Mouse (Mus musculus) brain, embryonic 14.5 days (tissue): Measurements from ENCODE around the gene Jarid2. TPM values are rescaled to one million over a fixed set of nuclear protein-coding genes. Genes with fewer than 3 reads are reported as not detected.
A peak's percentile ranks its signal among the peaks of the same experiment; 100 is the strongest.

Experiments used
- DNase-seq: peaks from one replicate; pipeline ENCODE4 v3.0.0-alpha.2; 2011; ENCODE audit warnings: low read depth
- CTCF ChIP-seq: fragments of 200-500 bp; IDR thresholded peaks from 2 replicates; pipeline ENCODE4 v1.5.1; 2012; ENCODE audit warnings: inconsistent platforms, mild to moderate bottlenecking, moderate library complexity, borderline replicate concordance; ENCODE audit not compliant: insufficient read depth, insufficient read length; ENCODE audit errors: extremely low read depth
- POLR2A ChIP-seq: fragments of 200-500 bp; IDR thresholded peaks from 2 replicates; pipeline ENCODE4 v1.6.1; 2012; ENCODE audit warnings: mild to moderate bottlenecking, inconsistent platforms, borderline replicate concordance; ENCODE audit not compliant: poor library complexity, insufficient read depth, insufficient read length, severe bottlenecking; ENCODE audit errors: extremely low read depth
- polyA plus RNA-seq: library from polyadenylated mRNA; depleted of rRNA; stranded (reverse); fragments of >200 nt; gene quantifications from 2 replicates; pipeline ENCODE4 v1.2.3, GENCODE M21; 2012

Gene Jarid2
- polyA plus RNA-seq, 1 experiment: 52.9 TPM

GRCm38 (mm10) chr13:44792361-44792892 is 63.2 kb downstream of the Jarid2 start:
- no peak for TF ChIP-seq CTCF
- TF ChIP-seq POLR2A: no peak
- peak; percentile 62 for DNase-seq

- peak; percentile 91 for DNase-seq
- TF ChIP-seq CTCF: no peak
- TF ChIP-seq POLR2A: no peak
Measured at GRCm38 (mm10) chr13:44795891-44796290, 66.6 kb downstream of the Jarid2 start.

- no peak for DNase-seq
- TF ChIP-seq CTCF: no peak
- no peak for TF ChIP-seq POLR2A
Measured at GRCm38 (mm10) chr13:44796775-44797174, 67.5 kb downstream of the Jarid2 start.

- TF ChIP-seq CTCF (no peak), POLR2A (no peak)
- DNase-seq: peak; percentile 23
Measured at GRCm38 (mm10) chr13:44798280-44798679, 69.0 kb downstream of the Jarid2 start.

GRCm38 (mm10) chr13:44799166-44799565 is 69.9 kb downstream of the Jarid2 start:
- TF ChIP-seq CTCF: no peak
- TF ChIP-seq POLR2A: no peak
- no peak for DNase-seq

GRCm38 (mm10) chr13:44800059-44800458 is 70.8 kb downstream of the Jarid2 start:
- no peak for TF ChIP-seq POLR2A
- no peak for TF ChIP-seq CTCF
- no peak for DNase-seq

GRCm38 (mm10) chr13:44804876-44805275 is 75.6 kb downstream of the Jarid2 start:
- TF ChIP-seq POLR2A: no peak
- TF ChIP-seq CTCF: peak; percentile 65; the same call in 1 of the 2 replicates
- peak; percentile 73 for DNase-seq

GRCm38 (mm10) chr13:44808307-44808706 is 79.0 kb downstream of the Jarid2 start:
- no peak for TF ChIP-seq POLR2A
- TF ChIP-seq CTCF: no peak
- DNase-seq: no peak

GRCm38 (mm10) chr13:44811021-44811420 is 81.7 kb downstream of the Jarid2 start:
- DNase-seq: no peak
- TF ChIP-seq CTCF: no peak
- TF ChIP-seq POLR2A: no peak

- no peak for DNase-seq
- TF ChIP-seq CTCF (no peak), POLR2A (no peak)
Measured at GRCm38 (mm10) chr13:44811601-44812000, 82.3 kb downstream of the Jarid2 start.

- TF ChIP-seq CTCF (no peak), POLR2A (no peak)
Measured at GRCm38 (mm10) chr13:44812381-44812780, 83.1 kb downstream of the Jarid2 start.

GRCm38 (mm10) chr13:44819400-44819799 is 90.1 kb downstream of the Jarid2 start:
- TF ChIP-seq CTCF (no peak), POLR2A (no peak)
- DNase-seq: peak; percentile 88

More at GRCm38 (mm10) chr13:44812381-44812780, 83.1 kb downstream of the Jarid2 start:
- DNase-seq: no peak
